Mouse (Mus musculus) ES-Bruce4 (cell line): Measurements from ENCODE around the gene Hmgcr.

Source experiments
- CTCF ChIP-seq: IDR thresholded peaks from one replicate; pipeline ENCODE4 v1.8.1; 2011; ENCODE audit warnings: low read depth, low read length
- EP300 ChIP-seq: IDR thresholded peaks from 2 replicates; pipeline ENCODE4 v1.6.1; 2011; ENCODE audit warnings: low read depth, low read length; ENCODE audit not compliant: insufficient read depth
- POLR2A ChIP-seq: IDR thresholded peaks from one replicate; pipeline ENCODE4 v1.8.1; 2011; ENCODE audit warnings: low read length; ENCODE audit not compliant: insufficient read depth

- TF ChIP-seq CTCF (no peak), POLR2A (no peak), EP300 (no peak)
These were observed 10.4 kb upstream of the Hmgcr start for GRCm38 (mm10) chr13:96681088-96681620.
